13 mouse cellular contexts compared by ENCODE assay signal in genomic region chr4:35121060-35121459, GRCm38 (mm10). TPM values are rescaled to one million over a fixed set of nuclear protein-coding genes. Genes with fewer than 3 reads are reported as not detected.
DNase-seq lines count a peak whose midpoint lies in the region; ATAC-seq lines count a peak whose summit lies in the region.
"Had no signal": no experiment of that assay in that cellular context is flagged by ENCODE, and none has a peak within 500 bp of the region (broad histone marks: within the 10 kb centered on the region; RNA-seq: fewer than 3 reads in every experiment).

No protein-coding gene starts in this region.

- ATAC-seq in megakaryocyte, adult 5-6 weeks (ENCODE audit: poor library complexity, severe bottlenecking), result no peak

- DNase-seq in embryo, embryonic 10 days (ENCODE audit: low spot score), result peak; percentile 38
- DNase-seq in embryo, embryonic 9.5 days (ENCODE audit: extremely low spot score), result no peak
- DNase-seq in embryo, embryonic 10.5 days (ENCODE audit: low spot score), result peak; percentile 58
- peak; percentile 33 for DNase-seq in forelimb bud, embryonic 11.5 days (ENCODE audit: low read depth, low spot score)
- peak; percentile 44 to 77 for DNase-seq in kidney, postnatal 25 days
- no peak for DNase-seq in layer of hippocampus, postnatal 36 days
- no peak for DNase-seq in lung, postnatal 4 days
- DNase-seq: adrenal gland, adult 2 months; cerebellum, adult 8-10 months; lung, postnatal 14 days had no signal

RNA-seq across cellular contexts. Expression of gene Ifnk, which starts 30.8 kb away (rescaled TPM):
- not detected in 2 replicates for total RNA-seq in megakaryocyte, adult 5-6 weeks (2015)
- not detected in 2 replicates for total RNA-seq in megakaryocyte, adult 5-6 weeks (2017)
- not detected for total RNA-seq in layer of hippocampus, postnatal 36 days (2021)
- total RNA-seq: adrenal gland, adult 2 months; G1E; layer of hippocampus, adult 18-20 months had no signal

RNA-seq across cellular contexts. Expression of gene Mob3b, which starts 36.2 kb away (rescaled TPM):
- 24.1 TPM in 2 replicates for total RNA-seq in megakaryocyte, adult 5-6 weeks (2015)
- total RNA-seq in megakaryocyte, adult 5-6 weeks (2017), result 12.4 and 15.4 TPM in 2 replicates
- 1 to 10 TPM; 5.0 to 5.4 TPM for total RNA-seq in layer of hippocampus, postnatal 36 days (2021)

Comparison
In these comparisons a context has a peak if more than half of its experiments do, and no peak if none do; other contexts are left out.
1. DNase-seq: peak in embryo, embryonic 10 days (single experiment), embryo, embryonic 10.5 days (single experiment), forelimb bud, embryonic 11.5 days (single experiment) and kidney, postnatal 25 days (2 of 2); none in embryo, embryonic 9.5 days (single experiment), layer of hippocampus, postnatal 36 days (0 of 2) and lung, postnatal 4 days (0 of 2).